Mouse (Mus musculus) kidney, adult 11 months (tissue): ENCODE measurements around the gene Spata17.

Source experiments
- DNase-seq: peaks from one replicate; pipeline ENCODE4 v3.0.0; 2022

Spata17 gene

DNA sequence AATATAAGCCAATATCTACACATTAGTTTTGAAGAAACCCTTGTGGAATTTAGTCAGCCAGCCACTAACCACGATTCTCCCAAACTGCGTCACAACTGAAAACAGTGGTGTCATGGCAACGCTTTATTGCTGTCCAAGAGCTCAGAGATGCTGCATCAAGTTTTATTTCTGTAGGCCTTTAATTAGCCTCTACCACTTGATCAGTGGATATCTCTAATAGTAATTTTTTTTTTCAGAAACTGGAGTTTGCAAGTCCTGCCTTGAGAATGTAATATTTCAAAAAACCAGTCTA is 138.3 kb downstream of the Spata17 start:
- DNase-seq = no peak

- DNase-seq = no peak
Observed at GRCm38 (mm10) chr1:187076198-187077042, 138.8 kb downstream of the Spata17 start.

DNA sequence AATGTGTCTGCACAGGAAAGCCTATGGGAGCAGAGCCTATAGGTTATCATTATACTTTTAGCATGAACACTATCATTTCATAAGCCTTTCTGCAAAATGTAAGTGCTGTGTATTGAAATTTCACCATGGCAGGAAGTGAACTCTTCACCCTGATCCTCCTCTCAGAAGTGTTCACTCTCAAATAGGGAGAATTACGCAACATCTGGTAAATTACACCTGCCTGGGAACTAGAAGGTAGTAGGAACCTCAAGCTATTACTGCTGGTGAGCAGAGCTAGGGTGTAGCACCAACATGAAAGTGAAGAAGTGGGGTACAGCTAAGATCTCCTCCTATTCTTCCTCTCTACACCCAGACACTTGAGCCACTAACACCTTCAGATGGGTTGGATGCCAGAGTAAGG is 155.4 kb downstream of the Spata17 start:
- no peak for DNase-seq

DNA sequence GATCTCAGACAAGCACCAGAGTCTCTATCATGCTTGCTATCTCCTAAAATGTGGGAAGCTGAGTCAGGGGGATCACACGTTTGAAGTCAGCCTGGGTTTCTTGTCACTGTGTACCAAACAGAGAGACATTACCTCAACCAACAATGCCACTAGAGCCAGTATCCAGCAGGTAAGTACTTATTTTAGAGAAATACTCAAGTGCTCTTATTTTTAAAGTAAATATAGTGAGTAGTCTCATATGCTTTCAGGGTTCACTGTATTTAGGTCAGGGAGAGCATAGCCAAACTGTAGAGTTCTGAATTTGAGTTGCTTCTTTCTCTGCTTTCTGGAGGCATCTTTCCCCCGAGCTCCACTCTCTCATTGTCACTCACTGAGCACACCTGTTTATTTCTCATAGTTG is 160.9 kb downstream of the Spata17 start:
- DNase-seq = no peak

DNA sequence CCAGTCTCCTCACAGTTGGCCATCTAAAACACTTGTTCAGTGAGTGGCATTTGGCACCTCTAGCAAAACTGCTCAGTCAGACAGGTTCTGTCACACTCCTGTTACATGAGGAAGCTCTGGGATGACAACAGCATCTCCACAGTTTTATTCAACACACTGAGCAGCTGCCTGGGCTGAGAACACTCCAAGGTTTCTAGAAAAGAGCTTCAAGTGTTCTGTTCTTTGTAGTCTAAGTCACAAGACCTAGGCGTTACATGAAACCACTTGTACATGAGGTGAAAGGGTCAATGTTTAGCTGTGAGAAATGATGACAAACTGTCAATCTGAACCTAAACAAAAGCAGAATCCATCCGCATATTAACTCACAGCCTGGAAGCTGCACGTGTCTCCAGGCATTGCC is 161.4 kb downstream of the Spata17 start:
- no peak for DNase-seq

- DNase-seq = no peak
Observed at GRCm38 (mm10) chr1:187052532-187052931, 162.7 kb downstream of the Spata17 start.

DNA sequence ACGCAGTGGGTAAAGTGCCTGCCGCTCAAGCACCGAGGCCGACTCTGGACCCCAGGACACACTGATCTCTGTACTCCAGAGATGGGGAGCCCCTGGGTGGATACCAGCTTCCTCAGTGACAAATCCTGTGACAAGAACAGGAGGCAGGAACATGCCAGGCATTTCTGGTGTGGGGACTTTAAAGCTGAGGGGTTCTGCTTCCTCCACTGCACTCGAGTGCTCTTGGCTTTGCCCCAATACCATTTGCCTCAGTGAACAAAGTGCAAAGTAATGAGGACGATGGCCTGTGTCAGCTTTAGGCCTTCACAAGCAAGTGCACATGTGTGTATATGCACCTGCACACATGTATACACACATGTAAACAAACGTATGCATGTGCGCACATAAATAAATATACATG is 164.0 kb downstream of the Spata17 start:
- no peak for DNase-seq

GRCm38 (mm10) chr1:187048681-187049288 is 166.5 kb downstream of the Spata17 start:
- DNase-seq = no peak

DNA sequence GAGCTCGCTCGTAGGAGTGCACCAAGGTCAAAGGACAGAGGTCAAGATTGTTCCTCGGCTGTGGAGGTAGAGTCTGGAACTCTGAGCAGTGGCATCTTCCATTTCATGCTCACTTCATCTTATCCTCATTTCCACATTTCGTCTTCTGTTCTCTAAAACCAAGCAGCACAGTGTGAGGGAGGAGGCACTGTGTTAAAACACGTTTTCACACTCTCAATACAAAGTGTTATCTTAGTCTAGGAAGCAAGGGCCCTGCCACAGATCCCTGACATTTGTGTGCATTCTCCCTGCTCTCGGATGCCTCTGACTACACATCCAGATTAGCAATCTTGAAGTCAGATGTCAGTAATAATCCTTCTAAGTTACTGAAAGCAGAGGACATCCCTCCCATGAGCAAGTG is 170.5 kb downstream of the Spata17 start:
- no peak for DNase-seq

DNA sequence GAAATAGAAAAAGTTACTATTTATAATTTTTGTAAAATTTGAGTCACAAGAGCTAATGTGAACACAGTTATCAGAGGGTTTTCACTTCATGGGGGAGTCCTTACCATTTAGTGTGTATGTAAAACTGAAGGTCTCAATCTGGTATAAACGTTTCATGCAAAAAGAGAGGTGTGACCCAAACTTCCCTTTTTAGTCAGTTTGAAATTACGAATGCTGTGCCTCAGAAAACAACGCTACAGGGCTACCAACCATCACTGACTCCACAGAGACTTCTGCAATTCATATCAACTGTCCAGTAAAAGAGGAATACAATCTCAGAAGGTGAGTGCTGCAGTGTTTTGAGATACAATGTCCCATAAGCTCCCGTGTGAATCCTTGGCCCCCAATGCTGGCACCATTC is 175.5 kb downstream of the Spata17 start:
- DNase-seq = no peak

DNA sequence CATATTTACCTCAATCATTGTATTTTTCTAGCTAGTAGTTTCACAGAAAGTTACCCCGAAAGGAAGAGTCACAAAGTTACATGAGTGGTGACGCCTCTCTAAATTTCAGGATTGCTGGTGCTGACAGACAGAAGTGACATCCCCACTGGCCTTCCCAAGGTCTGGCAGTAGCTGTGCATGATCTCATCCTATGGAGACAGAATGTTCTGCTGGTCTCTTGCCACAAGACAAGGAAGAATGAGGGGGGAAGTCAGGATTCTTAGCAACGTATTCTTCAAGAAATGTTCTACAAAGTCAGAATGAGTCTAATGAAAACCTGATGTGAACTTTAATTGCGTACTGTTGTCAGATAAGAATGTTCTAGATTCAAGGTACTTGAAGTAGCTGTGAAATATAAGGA is 179.5 kb downstream of the Spata17 start:
- no peak for DNase-seq

DNA sequence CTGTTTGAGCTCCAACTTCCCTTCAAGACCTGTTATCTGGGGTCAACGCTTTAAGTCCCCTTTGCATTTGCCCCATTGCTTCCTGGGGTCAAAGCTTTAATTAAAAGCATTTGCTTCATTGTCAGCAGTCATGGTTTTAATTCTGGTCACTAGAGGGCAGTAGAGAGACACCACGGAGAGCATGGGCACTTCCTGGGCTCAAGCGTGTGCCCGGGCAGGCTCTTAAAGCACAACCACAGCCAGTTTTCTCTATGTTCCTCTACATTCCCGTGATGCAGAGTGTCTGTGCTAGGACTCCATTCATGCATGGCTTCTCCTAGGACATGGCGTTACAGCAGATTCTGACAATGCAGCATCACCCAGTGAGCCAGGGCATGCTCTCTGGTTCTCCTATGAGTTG is 183.5 kb downstream of the Spata17 start:
- no peak for DNase-seq

GRCm38 (mm10) chr1:187028841-187029240 is 186.4 kb downstream of the Spata17 start:
- no peak for DNase-seq

DNA sequence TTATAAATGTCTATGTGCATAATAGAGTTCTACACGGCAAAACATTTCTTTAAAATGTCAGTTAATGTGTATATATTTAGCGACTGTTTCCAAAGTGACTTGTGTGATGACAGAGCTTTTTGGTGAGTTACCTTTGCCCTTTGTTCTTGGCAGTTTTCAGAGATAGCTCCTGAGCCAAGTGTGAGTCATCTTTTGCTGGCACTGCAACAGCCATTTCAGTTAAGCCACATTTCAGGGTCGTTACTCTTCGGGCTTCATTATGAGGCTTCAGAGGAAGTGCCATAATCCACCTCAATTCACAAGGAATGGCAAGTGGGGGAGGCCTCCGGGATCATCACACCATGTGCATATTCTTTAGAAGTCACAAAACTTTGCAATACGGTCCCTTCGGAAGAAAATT is 195.3 kb downstream of the Spata17 start:
- DNase-seq = peak; percentile 21

DNA sequence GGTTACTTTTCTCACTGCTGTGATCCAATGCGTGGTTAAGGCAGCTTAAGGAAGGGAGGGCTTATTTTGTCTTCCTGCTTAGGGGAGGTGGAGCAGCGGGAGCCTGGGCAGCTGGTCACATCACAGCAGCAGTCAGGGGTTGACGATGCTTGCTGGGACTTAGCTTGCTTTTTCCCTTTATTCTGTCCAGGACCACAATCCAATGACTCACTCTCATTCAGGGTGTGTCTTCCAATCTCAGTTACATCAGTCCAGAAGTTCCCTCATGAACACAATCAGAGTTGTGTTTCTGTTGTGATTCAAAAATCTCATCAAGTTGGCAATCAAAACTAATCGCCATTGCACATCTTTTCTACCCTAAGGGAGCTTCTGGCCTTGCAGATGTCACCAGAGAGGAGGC is 199.1 kb downstream of the Spata17 start:
- no peak for DNase-seq

DNA sequence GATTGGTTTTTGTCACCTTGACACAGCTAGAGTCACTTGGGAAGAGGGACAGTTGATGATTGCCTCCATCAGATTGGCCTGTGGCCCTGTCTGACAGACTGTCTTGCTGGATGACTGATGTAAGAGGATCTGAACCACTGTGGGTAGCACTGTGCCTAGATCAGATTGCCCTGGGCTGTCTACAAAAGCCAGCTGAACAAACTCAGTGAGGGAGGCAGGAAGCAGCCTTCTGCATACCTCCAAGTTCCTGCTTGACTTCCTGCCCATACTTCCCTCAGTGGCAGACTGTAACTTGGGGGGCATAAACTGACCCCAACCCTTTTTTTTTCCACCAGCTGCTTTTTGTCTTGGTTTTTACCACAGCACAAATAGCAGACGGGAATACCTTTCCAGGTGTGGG is 199.6 kb downstream of the Spata17 start:
- DNase-seq = no peak

- no peak for DNase-seq
Observed at GRCm38 (mm10) chr1:187014141-187014540, 201.1 kb downstream of the Spata17 start.

DNA sequence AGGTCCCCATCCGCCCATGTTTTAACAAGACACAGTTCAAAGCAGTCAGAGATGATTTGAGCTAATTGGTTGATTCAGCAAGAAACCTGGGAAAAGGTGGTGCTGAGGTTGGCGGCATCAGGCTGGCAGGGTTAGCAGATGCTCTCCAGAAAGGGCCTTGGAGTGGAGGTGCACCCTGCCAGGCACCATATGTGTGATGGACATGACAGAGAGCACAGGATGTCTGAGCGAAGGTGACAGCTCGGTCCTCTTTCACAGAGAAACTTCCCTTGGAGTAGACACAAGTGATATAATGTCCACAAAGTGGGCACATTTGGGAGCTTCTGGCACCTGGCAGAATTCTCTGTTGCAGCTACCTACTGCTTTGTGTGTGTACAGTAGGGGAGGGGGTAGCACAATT is 203.7 kb downstream of the Spata17 start:
- no peak for DNase-seq

GRCm38 (mm10) chr1:187010071-187010470 is 205.2 kb downstream of the Spata17 start:
- no peak for DNase-seq

DNA sequence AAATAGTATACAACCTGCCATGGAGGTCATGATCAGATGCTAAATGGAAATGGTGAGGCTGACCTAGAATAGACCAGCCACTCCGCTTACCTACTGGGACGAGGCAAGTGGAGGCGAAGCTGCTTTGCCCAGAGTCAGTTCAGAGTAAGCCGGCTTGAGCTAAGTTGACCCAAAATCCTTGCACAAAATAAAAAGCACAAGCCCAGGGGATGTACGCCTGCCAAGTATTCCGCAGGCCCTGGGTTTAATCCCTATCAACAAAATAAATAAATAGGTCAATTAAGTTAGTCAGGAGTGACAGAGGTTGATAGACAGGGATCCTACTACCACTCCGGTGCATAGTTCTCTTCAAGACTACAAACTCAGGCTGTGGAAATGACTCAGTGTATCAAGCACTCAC is 207.0 kb downstream of the Spata17 start:
- DNase-seq = no peak

GRCm38 (mm10) chr1:187006227-187006925 is 208.9 kb downstream of the Spata17 start:
- no peak for DNase-seq

DNA sequence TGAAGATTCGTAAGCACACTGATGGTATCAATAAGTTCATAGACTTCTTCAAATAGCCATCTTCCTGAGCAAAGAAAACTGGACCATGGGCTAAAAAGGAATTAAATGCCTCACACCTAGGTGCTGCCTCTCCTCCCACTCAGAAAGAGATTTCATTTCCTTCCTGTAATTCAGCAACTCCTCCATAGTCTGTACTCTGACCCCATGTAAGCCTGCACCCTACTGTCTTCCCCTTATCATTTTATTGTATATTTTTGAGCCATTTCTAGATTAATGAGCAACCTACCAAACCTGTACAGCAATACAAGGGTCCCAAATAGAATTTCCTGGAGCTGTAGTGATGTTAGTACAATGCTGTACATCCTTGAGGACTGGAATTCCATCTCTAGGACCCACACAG is 211.0 kb downstream of the Spata17 start:
- no peak for DNase-seq

GRCm38 (mm10) chr1:187003441-187003861 is 211.8 kb downstream of the Spata17 start:
- DNase-seq = no peak

DNA sequence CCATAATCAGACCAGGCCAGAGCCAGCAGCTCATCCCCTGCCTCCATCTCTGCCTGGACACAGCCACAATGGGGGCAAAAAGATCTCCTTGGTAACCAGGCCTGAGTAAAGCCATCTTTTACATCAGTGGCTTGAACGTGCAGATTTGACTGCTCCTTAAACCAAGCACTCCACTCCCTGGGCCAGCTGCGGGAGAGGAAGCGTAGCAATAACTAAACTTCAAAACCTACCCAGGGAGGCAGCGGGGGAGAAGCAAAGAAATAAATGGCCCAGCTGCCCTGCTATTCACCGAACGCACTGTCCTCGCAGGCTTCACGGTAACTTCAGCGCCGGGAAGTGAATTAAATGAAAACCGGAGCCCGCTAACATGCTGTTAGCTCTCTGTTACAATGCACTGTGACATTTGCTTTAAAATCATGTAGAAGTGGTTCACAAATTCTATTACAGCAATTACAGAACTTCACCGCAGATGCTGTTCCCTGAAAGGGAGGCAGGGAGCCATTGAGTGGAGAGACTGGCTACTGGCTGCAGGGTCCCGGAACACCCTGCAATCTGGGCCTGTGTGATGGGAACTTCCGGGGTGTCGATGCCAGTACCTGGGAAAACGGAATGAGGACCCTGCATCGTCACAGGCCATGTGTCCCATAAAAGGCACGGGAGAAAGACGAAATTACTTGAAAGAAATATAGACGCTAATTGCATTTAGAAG is 217.5 kb downstream of the Spata17 start:
- no peak for DNase-seq
